Mouse (Mus musculus): ENCODE measurements around the gene Tbcc. TPM values are rescaled to one million over a fixed set of nuclear protein-coding genes. Genes with fewer than 3 reads are reported as not detected.
A peak's percentile ranks its signal among the peaks of the same experiment; 100 is the strongest.

Gene Tbcc
- total RNA-seq, 2 experiments from 2014 or later = 27.3 to 36.3 TPM

- Histone ChIP-seq H3K4me3 (peak overlapping the region; percentile 71), H3K27ac (peak overlapping the region; percentile 100)
- DNase-seq (ENCODE audit: low spot score in 2 of 2) = peak; percentile 55 to 82
- TF ChIP-seq CTCF (conservative IDR thresholded peaks at IDR 0.05) = no peak
Measured at GRCm38 (mm10) chr17:46856471-46857360, 33.8 kb upstream of the Tbcc start.

- peak overlapping the region; percentile 100 for H3K27ac ChIP-seq
- peak; percentile 84 to 85 for DNase-seq (ENCODE audit: low spot score in 2 of 2)
- H3K4me3 ChIP-seq = peak overlapping the region; percentile 71
- TF ChIP-seq CTCF (conservative IDR thresholded peaks at IDR 0.05) = no peak
Measured at GRCm38 (mm10) chr17:46857361-46857902, 33.1 kb upstream of the Tbcc start.

- Histone ChIP-seq H3K4me3 (peak within 1 kb of the TSS; percentile 71), H3K27ac (peak within 1 kb of the TSS; percentile 100)
- DNase-seq (ENCODE audit: low spot score in 2 of 2) = peak; percentile 56 to 69
- no peak for TF ChIP-seq CTCF (conservative IDR thresholded peaks at IDR 0.05)
Measured at GRCm38 (mm10) chr17:46857903-46858748, 32.4 kb upstream of the Tbcc start, which contains the start of gene Bicral. Gene Bicral, minus strand, starts transcription at chr17:46858482.

GRCm38 (mm10) chr17:46858749-46859444, 31.6 kb upstream of the Tbcc start:
- peak overlapping the region; percentile 100 for H3K27ac ChIP-seq
- no peak for DNase-seq (ENCODE audit: low spot score in 2 of 2)
- H3K4me3 ChIP-seq = peak overlapping the region; percentile 71
- no peak for TF ChIP-seq CTCF (conservative IDR thresholded peaks at IDR 0.05)

GRCm38 (mm10) chr17:46860120-46860519, 30.4 kb upstream of the Tbcc start:
- no peak for TF ChIP-seq CTCF (conservative IDR thresholded peaks at IDR 0.05)
- no peak overlapping the region for H3K4me3 ChIP-seq
- no peak for DNase-seq (ENCODE audit: low spot score in 2 of 2)
- H3K27ac ChIP-seq = peak overlapping the region; percentile 55

- TF ChIP-seq CTCF (conservative IDR thresholded peaks at IDR 0.05) = no peak
- DNase-seq (ENCODE audit: low spot score in 2 of 2) = no peak
- no peak overlapping the region for H3K4me3 ChIP-seq
- H3K27ac ChIP-seq = no peak overlapping the region
Measured at GRCm38 (mm10) chr17:46864566-46865195, 25.8 kb upstream of the Tbcc start.

- no peak for DNase-seq (ENCODE audit: low spot score in 2 of 2)
- Histone ChIP-seq H3K4me3 (no peak overlapping the region), H3K27ac (peak overlapping the region; percentile 61)
- no peak for TF ChIP-seq CTCF (conservative IDR thresholded peaks at IDR 0.05)
Measured at GRCm38 (mm10) chr17:46866836-46867235, 23.6 kb upstream of the Tbcc start.

- no peak overlapping the region for H3K4me3 ChIP-seq
- H3K27ac ChIP-seq = no peak overlapping the region
- no peak for DNase-seq (ENCODE audit: low spot score in 2 of 2)
- TF ChIP-seq CTCF (conservative IDR thresholded peaks at IDR 0.05) = no peak
Measured at GRCm38 (mm10) chr17:46870204-46870798, 20.2 kb upstream of the Tbcc start.

GRCm38 (mm10) chr17:46870913-46871312, 19.6 kb upstream of the Tbcc start:
- no peak overlapping the region for H3K27ac ChIP-seq
- no peak for TF ChIP-seq CTCF (conservative IDR thresholded peaks at IDR 0.05)
- H3K4me3 ChIP-seq = no peak overlapping the region
- no peak for DNase-seq (ENCODE audit: low spot score in 2 of 2)

- DNase-seq (ENCODE audit: low spot score in 2 of 2) = no peak
- TF ChIP-seq CTCF (conservative IDR thresholded peaks at IDR 0.05) = no peak
- no peak overlapping the region for H3K4me3 ChIP-seq
- H3K27ac ChIP-seq = no peak overlapping the region
Measured at GRCm38 (mm10) chr17:46872806-46873205, 17.7 kb upstream of the Tbcc start.

GRCm38 (mm10) chr17:46874133-46874532, 16.4 kb upstream of the Tbcc start:
- no peak for TF ChIP-seq CTCF (conservative IDR thresholded peaks at IDR 0.05)
- Histone ChIP-seq H3K27ac (peak overlapping the region; percentile 3; the same call in 1 of the 2 replicates), H3K4me3 (no peak overlapping the region)
- DNase-seq (ENCODE audit: low spot score in 2 of 2) = peak in 1 of 2 experiments; percentile 58
